Mouse (Mus musculus): ENCODE data around the gene Ccr7. TPM values are rescaled to one million over a fixed set of nuclear protein-coding genes. Genes with fewer than 3 reads are reported as not detected.

Gene Ccr7
- polyA plus RNA-seq, 1 experiment from 2014 or later = 0.30 TPM

DNA sequence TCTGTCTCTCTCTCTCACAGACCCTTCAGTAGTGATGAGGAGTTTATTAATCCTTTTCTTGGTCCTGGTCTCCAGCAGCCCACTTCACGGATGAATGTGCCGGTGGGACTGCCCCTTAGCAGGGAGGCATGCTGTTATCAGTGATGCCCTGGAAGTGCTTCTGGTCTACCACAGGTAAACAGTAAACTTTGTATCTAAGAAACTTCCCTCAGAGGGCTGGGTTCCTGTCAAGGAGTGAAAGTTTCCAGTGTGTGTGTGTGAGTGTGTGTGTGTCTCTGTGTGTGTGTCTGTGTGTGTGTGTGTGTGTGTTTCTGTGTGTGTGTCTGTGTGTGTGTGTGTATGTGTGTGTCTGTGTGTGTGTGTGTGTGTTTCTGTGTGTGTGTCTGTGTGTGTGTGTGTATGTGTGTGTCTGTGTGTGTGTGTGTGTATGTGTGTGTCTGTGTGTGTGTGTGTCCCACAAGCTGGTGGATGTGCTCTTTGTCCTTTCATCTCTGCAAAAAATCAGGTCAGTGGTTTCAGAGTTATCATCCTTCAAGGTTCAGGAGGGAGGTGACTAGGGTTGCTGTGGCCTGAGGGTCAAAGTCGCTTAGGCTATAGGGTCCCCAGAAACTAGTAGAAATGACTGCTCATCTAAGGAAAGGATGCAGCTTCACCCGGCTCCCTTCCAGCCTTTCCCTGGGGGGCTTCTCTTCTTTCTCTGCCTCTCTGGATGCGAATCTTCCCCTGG is 24.0 kb downstream of the Ccr7 start:
- WGBS = 74% methylated on average over 5 of the region's 5 CpGs

GRCm38 (mm10) chr11:99129287-99129686 is 25.6 kb downstream of the Ccr7 start:
- H3K27ac ChIP-seq = no peak overlapping the region
- 0 out of 2 replicates have a peak, but pooled peaks cover 4% of the 10 kb centered on the region for H3K27me3 ChIP-seq (ENCODE audit: poor library complexity, severe bottlenecking)
- H3K4me1 ChIP-seq = peaks cover 67% of the 10 kb centered on the region
- WGBS = 78% methylated on average over 2 of the region's 2 CpGs
- H3K4me3 ChIP-seq = no peak overlapping the region
- DNase-seq (ENCODE audit: extremely low spot score, low spot score) = no peak
- no peaks in the 10 kb centered on the region for H3K36me3 ChIP-seq (replicated peaks)
- H3K9me3 ChIP-seq = no peaks in the 10 kb centered on the region

More for the DNA sequence above, 24.0 kb downstream of the Ccr7 start:
- H3K27me3 ChIP-seq (ENCODE audit: poor library complexity, severe bottlenecking) = 0 out of 2 replicates have a peak, but pooled peaks cover 4% of the 10 kb centered on the region
- peaks cover 62% of the 10 kb centered on the region for H3K4me1 ChIP-seq
- peak overlapping the region; percentile 83 for H3K27ac ChIP-seq
- H3K4me3 ChIP-seq = no peak overlapping the region
- H3K36me3 ChIP-seq (replicated peaks) = no peaks in the 10 kb centered on the region
- no peak for DNase-seq (ENCODE audit: extremely low spot score, low spot score)
- H3K9me3 ChIP-seq = no peaks in the 10 kb centered on the region

GRCm38 (mm10) chr11:99127785-99128682 is 26.8 kb downstream of the Ccr7 start:
- no peak for DNase-seq (ENCODE audit: extremely low spot score, low spot score)
- Histone ChIP-seq H3K27ac (peak overlapping the region; percentile 76), H3K9me3 (no peaks in the 10 kb centered on the region), H3K4me1 (peaks cover 59% of the 10 kb centered on the region), H3K36me3 (replicated peaks) (no peaks in the 10 kb centered on the region), H3K4me3 (no peak overlapping the region), H3K27me3 (ENCODE audit: poor library complexity, severe bottlenecking) (0 out of 2 replicates have a peak, but pooled peaks cover 4% of the 10 kb centered on the region)
- whole genome bisulfite sequencing = 87% methylated on average over 18 of the region's 18 CpGs

- no peak for DNase-seq (ENCODE audit: extremely low spot score, low spot score)
- Histone ChIP-seq H3K27ac (peak overlapping the region; percentile 76), H3K36me3 (replicated peaks) (no peaks in the 10 kb centered on the region), H3K4me1 (peaks cover 50% of the 10 kb centered on the region), H3K4me3 (no peak overlapping the region), H3K27me3 (ENCODE audit: poor library complexity, severe bottlenecking) (0 out of 2 replicates have a peak, but pooled peaks cover 4% of the 10 kb centered on the region), H3K9me3 (no peaks in the 10 kb centered on the region)
- WGBS = 49% methylated on average over 5 of the region's 5 CpGs
These were observed 28.2 kb downstream of the Ccr7 start for GRCm38 (mm10) chr11:99126482-99127253.

- Histone ChIP-seq H3K27me3 (ENCODE audit: poor library complexity, severe bottlenecking) (no peaks in the 10 kb centered on the region), H3K9me3 (no peaks in the 10 kb centered on the region), H3K27ac (peak overlapping the region; percentile 65), H3K36me3 (replicated peaks) (no peaks in the 10 kb centered on the region), H3K4me1 (peaks cover 63% of the 10 kb centered on the region), H3K4me3 (no peak overlapping the region)
- DNase-seq (ENCODE audit: extremely low spot score, low spot score) = no peak
- WGBS = 59% methylated on average over 10 of the region's 10 CpGs
These were observed 30.2 kb downstream of the Ccr7 start for GRCm38 (mm10) chr11:99124635-99125029.

DNA sequence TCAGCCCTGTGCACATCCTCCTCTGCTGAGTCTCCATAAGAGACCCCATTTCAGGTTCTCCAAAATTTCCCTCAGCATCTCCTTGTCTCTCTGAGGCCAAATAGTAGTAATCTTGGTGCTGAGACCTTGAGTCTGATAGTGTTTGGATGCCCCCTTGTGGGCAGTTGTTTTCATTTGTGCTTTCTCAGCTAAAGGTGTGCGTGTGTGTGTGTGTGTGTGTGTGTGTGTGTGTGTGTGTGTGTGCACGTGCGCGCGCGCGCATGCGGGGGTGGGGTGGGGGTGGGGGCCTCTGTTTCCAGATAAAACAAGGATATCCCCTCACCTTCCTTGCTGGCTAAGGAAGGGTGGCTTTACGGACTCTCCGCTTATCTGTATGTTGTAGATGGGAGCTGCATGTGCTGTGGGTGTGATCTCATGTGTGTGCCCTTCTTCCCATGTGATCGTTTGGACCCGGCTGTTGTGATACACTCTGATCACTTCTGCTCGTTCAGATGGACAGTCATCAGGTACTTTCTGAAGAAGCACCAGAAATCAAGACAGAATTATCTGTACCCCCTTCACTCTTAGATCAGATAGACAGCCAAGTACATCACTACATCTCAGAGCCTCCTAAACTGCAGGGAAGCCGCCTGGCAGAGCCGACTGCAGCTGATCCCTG is 30.8 kb downstream of the Ccr7 start:
- 40% methylated on average over 15 of the region's 15 CpGs for WGBS
- peak; percentile 59 for DNase-seq (ENCODE audit: extremely low spot score, low spot score)
- Histone ChIP-seq H3K4me3 (no peak overlapping the region), H3K36me3 (replicated peaks) (no peaks in the 10 kb centered on the region), H3K27me3 (ENCODE audit: poor library complexity, severe bottlenecking) (no peaks in the 10 kb centered on the region), H3K4me1 (peaks cover 69% of the 10 kb centered on the region), H3K9me3 (no peaks in the 10 kb centered on the region), H3K27ac (peak overlapping the region; percentile 65; the same call in 1 of the 2 replicates)

GRCm38 (mm10) chr11:99122703-99123102 is 32.2 kb downstream of the Ccr7 start:
- Histone ChIP-seq H3K4me3 (no peak overlapping the region), H3K4me1 (peaks cover 68% of the 10 kb centered on the region), H3K36me3 (replicated peaks) (no peaks in the 10 kb centered on the region), H3K27me3 (ENCODE audit: poor library complexity, severe bottlenecking) (no peaks in the 10 kb centered on the region), H3K9me3 (no peaks in the 10 kb centered on the region; the same call in 1 of the 2 replicates), H3K27ac (peak overlapping the region; percentile 48; the same call in 1 of the 2 replicates)
- WGBS = 74% methylated on average over 3 of the region's 3 CpGs
- no peak for DNase-seq (ENCODE audit: extremely low spot score, low spot score)

- Histone ChIP-seq H3K36me3 (replicated peaks) (no peaks in the 10 kb centered on the region), H3K9me3 (no peaks in the 10 kb centered on the region; the same call in 1 of the 2 replicates), H3K4me3 (peak overlapping the region; percentile 3; the same call in 1 of the 2 replicates), H3K4me1 (peaks cover 55% of the 10 kb centered on the region), H3K27me3 (ENCODE audit: poor library complexity, severe bottlenecking) (no peaks in the 10 kb centered on the region), H3K27ac (peak overlapping the region; percentile 83)
- WGBS = 59% methylated on average over 14 of the region's 14 CpGs
- DNase-seq (ENCODE audit: extremely low spot score, low spot score) = no peak
These were observed 33.7 kb downstream of the Ccr7 start for GRCm38 (mm10) chr11:99121218-99121631.

DNA sequence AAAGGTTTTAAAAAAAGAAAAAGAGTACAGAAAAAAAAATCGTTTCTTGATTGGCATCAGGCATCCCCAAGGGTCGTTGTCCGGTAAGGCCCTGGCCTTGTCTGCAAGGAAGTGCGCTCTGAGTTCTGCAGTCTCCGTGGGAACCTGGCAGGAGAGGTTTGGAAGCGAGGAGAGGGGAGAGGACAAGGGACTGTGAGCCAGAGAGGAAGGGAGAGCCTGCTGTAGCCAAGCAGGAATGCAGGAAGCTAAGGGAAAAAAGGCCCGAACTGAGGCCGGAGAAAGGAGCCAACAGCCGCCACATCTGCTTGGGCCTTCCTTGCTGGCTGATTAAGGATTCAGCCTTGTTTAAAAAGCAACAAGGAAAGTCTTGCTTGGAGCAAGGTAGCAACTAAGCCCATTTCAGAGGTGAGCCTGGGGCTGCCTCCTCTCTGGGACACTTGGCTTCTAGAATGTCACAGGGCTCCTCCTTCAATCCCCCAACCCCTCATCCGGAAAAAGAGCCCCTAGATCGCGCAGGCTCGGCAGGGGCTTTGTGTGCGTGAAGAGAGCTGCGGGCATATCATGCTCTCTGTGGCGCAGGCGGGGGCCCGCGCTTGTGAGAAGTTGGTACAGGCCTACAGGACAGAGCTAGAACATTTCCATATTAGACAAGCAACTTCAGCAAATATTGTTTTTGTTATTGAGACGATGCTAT is 34.2 kb downstream of the Ccr7 start:
- no peak for DNase-seq (ENCODE audit: extremely low spot score, low spot score)
- WGBS = 51% methylated on average over 20 of the region's 20 CpGs
- Histone ChIP-seq H3K4me3 (no peak overlapping the region), H3K4me1 (peaks cover 50% of the 10 kb centered on the region), H3K27me3 (ENCODE audit: poor library complexity, severe bottlenecking) (no peaks in the 10 kb centered on the region), H3K27ac (peak overlapping the region; percentile 83), H3K9me3 (no peaks in the 10 kb centered on the region; the same call in 1 of the 2 replicates), H3K36me3 (replicated peaks) (no peaks in the 10 kb centered on the region)

DNA sequence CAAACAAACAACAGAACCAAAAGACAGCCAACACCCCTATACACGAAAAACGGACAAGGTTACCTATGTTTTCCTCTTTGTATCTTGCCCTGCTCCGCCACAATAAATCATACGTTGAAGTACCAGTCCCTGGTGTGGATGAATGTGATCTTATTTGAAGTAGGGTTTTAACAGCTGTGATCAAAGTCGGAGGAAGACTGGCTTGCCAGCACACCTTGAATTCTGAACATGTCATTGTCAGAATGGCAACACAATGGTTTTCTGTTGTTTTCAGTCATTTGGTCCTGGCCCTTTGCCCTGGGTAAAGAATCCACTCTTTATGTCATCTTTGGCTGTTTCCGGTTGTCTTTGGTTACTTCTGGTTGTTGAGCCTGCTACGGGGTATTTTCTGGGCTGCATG is 35.9 kb downstream of the Ccr7 start:
- Histone ChIP-seq H3K4me3 (no peak overlapping the region), H3K9me3 (no peaks in the 10 kb centered on the region; the same call in 1 of the 2 replicates), H3K27me3 (ENCODE audit: poor library complexity, severe bottlenecking) (no peaks in the 10 kb centered on the region), H3K4me1 (peaks cover 33% of the 10 kb centered on the region), H3K36me3 (replicated peaks) (no peaks in the 10 kb centered on the region), H3K27ac (peak overlapping the region; percentile 17)
- 84% methylated on average over 7 of the region's 7 CpGs for WGBS
- no peak for DNase-seq (ENCODE audit: extremely low spot score, low spot score)

GRCm38 (mm10) chr11:99118420-99118819 is 36.5 kb downstream of the Ccr7 start:
- H3K27me3 ChIP-seq (ENCODE audit: poor library complexity, severe bottlenecking) = no peaks in the 10 kb centered on the region
- no peak overlapping the region for H3K27ac ChIP-seq
- H3K9me3 ChIP-seq = no peaks in the 10 kb centered on the region; the same call in 1 of the 2 replicates
- DNase-seq (ENCODE audit: extremely low spot score, low spot score) = no peak
- no peaks in the 10 kb centered on the region for H3K36me3 ChIP-seq (replicated peaks)
- 98% methylated on average over 1 of the region's 1 CpGs for WGBS
- no peak overlapping the region for H3K4me3 ChIP-seq
- peaks cover 38% of the 10 kb centered on the region for H3K4me1 ChIP-seq
